Mouse (Mus musculus) limb, embryonic 15.5 days (tissue): ENCODE results near the gene Ndufv1. TPM values are rescaled to one million over a fixed set of nuclear protein-coding genes. Genes with fewer than 3 reads are reported as not detected.

Experiments
- ATAC-seq: fragments of 200-750 bp; cut with Nextera tagmentation; 2 replicates; pipeline ENCODE4 v1.8.0; 2017; ENCODE audit warnings: low read depth, moderate TSS enrichment; ENCODE audit not compliant: insufficient number of reproducible peaks, low FRiP score, low TSS enrichment
- H3K27ac ChIP-seq: fragments of 300-500 bp; sonication (generic); 2 replicates; pipeline ENCODE4 v1.5.1; 2015; ENCODE audit warnings: moderate library complexity, mild to moderate bottlenecking, inconsistent platforms
- H3K27me3 ChIP-seq: fragments of 300-500 bp; sonication (generic); 2 replicates; pipeline ENCODE4 v1.6.1; 2015; ENCODE audit warnings: inconsistent platforms
- H3K36me3 ChIP-seq: fragments of 300-500 bp; sonication (generic); 2 replicates; pipeline ENCODE4 v1.6.1; 2015; ENCODE audit warnings: inconsistent platforms
- H3K4me1 ChIP-seq: fragments of 300-500 bp; sonication (generic); 2 replicates; pipeline ENCODE4 v1.6.1; 2015; ENCODE audit warnings: inconsistent platforms
- H3K4me2 ChIP-seq: fragments of 300-500 bp; sonication (generic); 2 replicates; pipeline ENCODE4 v1.6.1; 2015; ENCODE audit warnings: mild to moderate bottlenecking, inconsistent platforms
- H3K4me3 ChIP-seq: fragments of 300-500 bp; sonication (generic); 2 replicates; pipeline ENCODE4 v1.5.1; 2015; ENCODE audit warnings: mild to moderate bottlenecking, inconsistent platforms
- H3K9ac ChIP-seq: fragments of 300-500 bp; sonication (generic); 2 replicates; pipeline ENCODE4 v1.6.1; 2015; ENCODE audit warnings: inconsistent platforms
- H3K9me3 ChIP-seq: fragments of 300-500 bp; sonication (generic); 2 replicates; pipeline ENCODE4 v1.6.1; 2016; ENCODE audit warnings: inconsistent platforms
- WGBS: fragments of 180-500 bp; shearing (Covaris S2); methylation state at CpG from one replicate; pipeline ENCODE4 v1.1.7; 2015; 5-methylcytosine and 5-hydroxymethylcytosine counted together
- polyA plus RNA-seq: library from polyadenylated mRNA; unstranded; fragments of >200 nt; fragmentation: Nextera tagmentation; extraction: Ambion mirVana; gene quantifications from 2 replicates; pipeline ENCODE4 v1.2.1, GENCODE M21; 2015

Ndufv1 gene
- polyA plus RNA-seq, 1 experiment from 2014 or later = 193 TPM

- no peaks in the 10 kb centered on the region for H3K36me3 ChIP-seq
- ATAC-seq = no peak
Observed at GRCm38 (mm10) chr19:3998335-3998734, 14.3 kb downstream of the Ndufv1 start.

GRCm38 (mm10) chr19:3997231-3997630, 15.4 kb downstream of the Ndufv1 start:
- Histone ChIP-seq H3K9ac (no peak overlapping the region), H3K9me3 (no peaks in the 10 kb centered on the region), H3K27me3 (no peaks in the 10 kb centered on the region; the same call in 1 of the 2 replicates), H3K4me2 (no peak overlapping the region), H3K4me3 (no peak overlapping the region), H3K27ac (no peak overlapping the region), H3K4me1 (peaks cover 25% of the 10 kb centered on the region), H3K36me3 (no peaks in the 10 kb centered on the region)
- 53% methylated on average over 8 of the region's 8 CpGs for WGBS
- no peak for ATAC-seq

More at GRCm38 (mm10) chr19:3998335-3998734, 14.3 kb downstream of the Ndufv1 start:
- Histone ChIP-seq H3K4me2 (no peak overlapping the region), H3K4me1 (peaks cover 25% of the 10 kb centered on the region), H3K9ac (no peak overlapping the region), H3K27me3 (no peaks in the 10 kb centered on the region; the same call in 1 of the 2 replicates), H3K4me3 (no peak overlapping the region), H3K27ac (no peak overlapping the region), H3K9me3 (no peaks in the 10 kb centered on the region)
- WGBS = 74% methylated on average over 8 of the region's 8 CpGs

DNA sequence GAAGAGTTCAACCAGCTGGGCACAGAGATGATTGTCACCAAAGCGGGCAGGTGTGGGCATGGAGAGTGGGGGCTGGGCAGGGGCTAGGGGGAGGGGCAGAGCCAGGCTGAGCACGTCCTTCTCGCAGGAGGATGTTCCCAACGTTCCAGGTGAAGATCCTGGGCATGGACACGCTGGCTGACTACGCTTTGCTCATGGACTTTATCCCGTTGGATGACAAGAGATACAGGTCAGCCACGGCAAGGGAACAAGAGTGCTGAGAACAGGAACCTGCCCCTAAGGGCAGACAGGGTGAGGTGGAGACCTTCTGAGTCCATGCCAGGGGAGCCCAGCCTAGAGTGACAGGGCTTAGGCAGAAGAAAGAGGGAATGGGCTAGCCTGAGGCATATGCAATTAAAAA, 15.9 kb downstream of the Ndufv1 start:
- no peak overlapping the region for H3K9ac ChIP-seq
- ATAC-seq = no peak
- H3K27me3 ChIP-seq = no peaks in the 10 kb centered on the region; the same call in 1 of the 2 replicates
- 79% methylated on average over 8 of the region's 8 CpGs for WGBS
- H3K36me3 ChIP-seq = no peaks in the 10 kb centered on the region
- no peak overlapping the region for H3K27ac ChIP-seq
- H3K4me2 ChIP-seq = no peak overlapping the region
- peaks cover 22% of the 10 kb centered on the region for H3K4me1 ChIP-seq
- H3K4me3 ChIP-seq = no peak overlapping the region
- H3K9me3 ChIP-seq = no peaks in the 10 kb centered on the region

GRCm38 (mm10) chr19:3996106-3996505, 16.5 kb downstream of the Ndufv1 start:
- Histone ChIP-seq H3K27ac (no peak overlapping the region), H3K4me2 (no peak overlapping the region), H3K36me3 (no peaks in the 10 kb centered on the region), H3K4me1 (peaks cover 16% of the 10 kb centered on the region), H3K4me3 (no peak overlapping the region), H3K27me3 (no peaks in the 10 kb centered on the region; the same call in 1 of the 2 replicates), H3K9me3 (no peaks in the 10 kb centered on the region), H3K9ac (no peak overlapping the region)
- WGBS = 64% methylated on average over 7 of the region's 7 CpGs
- no peak for ATAC-seq

DNA sequence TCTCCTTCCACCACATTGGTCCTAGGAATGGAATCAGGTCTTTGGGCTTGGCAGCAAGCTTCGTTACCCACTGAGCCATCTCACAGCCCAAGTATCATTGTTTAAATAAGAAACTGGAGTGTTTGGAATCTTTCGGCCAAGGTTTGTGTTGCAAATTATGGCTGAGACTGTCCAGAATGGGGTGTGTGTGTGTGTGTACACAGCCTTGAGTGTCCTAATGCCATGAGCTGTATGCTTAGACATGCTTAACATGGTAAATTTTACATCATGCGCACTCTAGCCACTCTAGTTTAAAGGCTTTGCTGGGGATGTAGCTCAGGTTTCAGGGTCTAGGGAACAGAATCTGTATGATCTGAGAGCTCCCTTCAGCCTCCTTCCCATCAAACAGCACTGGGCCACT, 17.1 kb downstream of the Ndufv1 start:
- Histone ChIP-seq H3K9ac (no peak overlapping the region), H3K4me2 (no peak overlapping the region), H3K4me3 (no peak overlapping the region), H3K27ac (no peak overlapping the region), H3K9me3 (no peaks in the 10 kb centered on the region), H3K4me1 (peaks cover 11% of the 10 kb centered on the region), H3K27me3 (no peaks in the 10 kb centered on the region; the same call in 1 of the 2 replicates), H3K36me3 (no peaks in the 10 kb centered on the region)
- WGBS = 75% methylated on average over 3 of the region's 3 CpGs
- ATAC-seq = no peak

DNA sequence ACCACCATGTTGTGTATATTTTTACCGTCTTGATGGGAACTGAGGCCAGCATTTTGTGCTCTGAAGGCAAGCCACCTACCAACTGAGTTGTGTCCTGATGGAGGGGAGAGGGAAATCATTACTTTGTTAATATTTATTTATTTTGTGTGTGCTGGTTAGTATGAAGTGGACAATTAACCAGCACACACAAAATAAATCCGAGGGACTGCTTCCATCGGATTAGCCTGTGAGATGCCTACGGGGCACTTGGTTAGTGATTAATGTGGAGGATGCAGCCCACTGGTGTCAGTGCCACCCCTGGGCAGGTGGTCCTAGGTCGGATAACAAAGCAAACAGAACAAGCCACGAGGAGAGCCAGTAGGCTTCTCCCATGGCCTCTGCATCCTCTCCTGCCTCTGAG, 17.7 kb downstream of the Ndufv1 start:
- no peak for ATAC-seq
- Histone ChIP-seq H3K27ac (no peak overlapping the region), H3K27me3 (no peaks in the 10 kb centered on the region; the same call in 1 of the 2 replicates), H3K9me3 (no peaks in the 10 kb centered on the region), H3K4me2 (no peak overlapping the region), H3K4me3 (no peak overlapping the region), H3K36me3 (no peaks in the 10 kb centered on the region), H3K9ac (no peak overlapping the region), H3K4me1 (peaks cover 11% of the 10 kb centered on the region)
- WGBS = 62% methylated on average over 6 of the region's 6 CpGs

DNA sequence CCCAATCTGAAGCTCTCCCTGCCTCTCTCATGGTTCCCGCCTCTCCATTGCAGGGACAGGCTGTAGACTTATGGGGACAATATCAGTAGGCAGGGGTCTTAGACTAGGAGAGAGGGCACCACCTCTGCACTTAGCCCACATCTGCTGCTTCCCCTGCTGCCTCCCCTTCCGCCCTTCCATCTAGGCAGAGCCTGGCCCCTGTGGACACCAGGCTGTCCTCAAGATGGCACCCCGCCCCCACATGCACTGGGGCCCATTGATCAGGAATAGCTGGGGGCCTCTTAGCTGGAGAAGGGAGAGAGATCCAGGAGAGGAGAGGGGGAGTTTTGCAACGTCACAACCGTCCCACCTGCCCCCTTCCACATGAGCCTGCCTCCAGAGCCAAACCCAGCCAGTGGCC, 20.2 kb downstream of the Ndufv1 start, which contains the start of gene Tbx10:
Tbx10 (plus strand) TSS at position 337 of the 400 bp plus-strand sequence.
- H3K9me3 ChIP-seq = no peaks in the 10 kb centered on the region
- no peaks in the 10 kb centered on the region; the same call in 1 of the 2 replicates for H3K27me3 ChIP-seq
- ATAC-seq = no peak
- H3K4me3 ChIP-seq = no peak within 1 kb of the TSS
- no peaks in the 10 kb centered on the region for H3K4me1 ChIP-seq
- H3K4me2 ChIP-seq = no peak within 1 kb of the TSS
- no peak within 1 kb of the TSS for H3K27ac ChIP-seq
- 41% methylated on average over 5 of the region's 5 CpGs for WGBS
- no peak within 1 kb of the TSS for H3K9ac ChIP-seq
- no peaks in the 10 kb centered on the region for H3K36me3 ChIP-seq

DNA sequence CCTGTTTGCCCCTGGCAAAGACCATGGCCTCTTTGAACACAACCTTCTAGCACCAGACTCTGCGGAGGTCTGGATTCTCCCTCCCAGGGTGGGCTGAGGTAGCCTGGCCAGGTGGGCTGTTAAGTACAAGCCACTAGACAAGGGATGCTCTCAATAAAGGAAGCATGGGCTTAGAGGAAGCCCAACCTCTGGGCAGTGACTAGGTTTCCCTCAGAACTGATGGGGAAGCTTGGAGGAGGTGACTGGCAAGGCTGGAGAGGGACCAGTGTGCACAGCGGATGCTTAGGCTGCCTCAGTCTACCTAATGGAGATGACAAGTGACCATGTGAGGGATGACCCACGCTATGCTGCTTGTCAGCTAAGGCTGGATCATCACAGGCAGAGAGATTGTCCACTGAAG, 20.6 kb downstream of the Ndufv1 start:
- no peaks in the 10 kb centered on the region for H3K9me3 ChIP-seq
- peaks cover 2% of the 10 kb centered on the region for H3K4me1 ChIP-seq
- H3K27ac ChIP-seq = no peak overlapping the region
- no peak for ATAC-seq
- H3K27me3 ChIP-seq = no peaks in the 10 kb centered on the region; the same call in 1 of the 2 replicates
- WGBS = 78% methylated on average over 3 of the region's 3 CpGs
- H3K36me3 ChIP-seq = no peaks in the 10 kb centered on the region
- H3K4me2 ChIP-seq = no peak overlapping the region
- no peak overlapping the region for H3K4me3 ChIP-seq
- H3K9ac ChIP-seq = no peak overlapping the region

GRCm38 (mm10) chr19:3991562-3991961, 21.0 kb downstream of the Ndufv1 start:
- Histone ChIP-seq H3K9me3 (no peaks in the 10 kb centered on the region), H3K4me2 (no peak overlapping the region), H3K4me1 (peaks cover 6% of the 10 kb centered on the region), H3K9ac (no peak overlapping the region), H3K27ac (no peak overlapping the region), H3K27me3 (no peaks in the 10 kb centered on the region; the same call in 1 of the 2 replicates), H3K36me3 (no peaks in the 10 kb centered on the region), H3K4me3 (no peak overlapping the region)
- no peak for ATAC-seq
- 96% methylated on average over 3 of the region's 3 CpGs for WGBS

DNA sequence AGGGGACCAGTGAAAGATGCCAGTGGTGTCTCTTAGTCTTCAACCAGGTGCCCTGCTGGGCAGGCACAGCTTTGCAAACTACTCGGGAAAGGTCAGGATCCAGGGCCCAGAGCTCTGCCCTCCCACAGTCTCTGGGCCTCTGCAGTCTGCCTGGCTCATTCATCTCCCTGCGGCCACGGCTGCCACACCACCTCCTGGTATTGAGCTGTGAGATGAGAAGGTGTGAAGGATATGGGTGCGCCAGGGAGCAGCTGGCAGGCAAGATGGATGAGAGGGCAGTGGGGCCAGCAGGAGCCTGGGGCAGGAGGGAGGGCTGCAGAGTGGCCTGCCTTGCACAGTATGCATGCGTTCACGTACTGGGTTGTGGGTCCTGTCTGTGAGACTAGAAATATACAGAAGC, 21.8 kb downstream of the Ndufv1 start:
- WGBS = 23% methylated on average over 6 of the region's 6 CpGs
- Histone ChIP-seq H3K36me3 (no peaks in the 10 kb centered on the region), H3K27me3 (no peaks in the 10 kb centered on the region; the same call in 1 of the 2 replicates), H3K4me3 (no peak overlapping the region), H3K9me3 (no peaks in the 10 kb centered on the region), H3K4me2 (no peak overlapping the region), H3K9ac (no peak overlapping the region), H3K27ac (no peak overlapping the region), H3K4me1 (peaks cover 14% of the 10 kb centered on the region)
- ATAC-seq = no peak

GRCm38 (mm10) chr19:3988750-3989149, 23.9 kb downstream of the Ndufv1 start:
- Histone ChIP-seq H3K27ac (no peak overlapping the region), H3K4me3 (no peak overlapping the region), H3K4me2 (no peak overlapping the region), H3K9ac (no peak overlapping the region), H3K9me3 (no peaks in the 10 kb centered on the region), H3K4me1 (peaks cover 15% of the 10 kb centered on the region), H3K36me3 (no peaks in the 10 kb centered on the region), H3K27me3 (no peaks in the 10 kb centered on the region)
- no peak for ATAC-seq
- WGBS = 87% methylated on average over 4 of the region's 4 CpGs

DNA sequence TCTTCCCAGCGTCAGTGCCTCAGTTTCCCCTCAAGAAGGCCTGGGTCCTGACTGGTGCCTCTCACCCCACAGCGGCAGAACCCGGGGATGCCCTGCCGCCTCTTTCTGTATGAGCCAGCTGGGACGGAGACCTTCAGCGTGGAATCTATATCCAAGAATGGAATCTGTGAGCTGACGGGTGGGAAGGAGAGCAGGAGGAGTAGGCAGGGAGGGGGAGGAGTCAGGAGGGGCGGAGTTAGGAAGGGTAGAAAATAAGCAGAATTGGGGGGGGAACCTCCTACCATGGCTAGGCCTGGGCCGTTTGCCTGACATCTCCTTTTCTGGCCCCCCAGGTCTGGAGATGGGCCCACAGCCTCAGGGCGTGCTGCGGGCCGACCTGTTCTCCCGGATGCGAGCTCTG, 24.5 kb downstream of the Ndufv1 start:
- 79% methylated on average over 14 of the region's 14 CpGs for WGBS
- no peak overlapping the region for H3K4me3 ChIP-seq
- H3K9ac ChIP-seq = no peak overlapping the region
- no peaks in the 10 kb centered on the region for H3K9me3 ChIP-seq
- H3K4me1 ChIP-seq = peaks cover 15% of the 10 kb centered on the region
- ATAC-seq = no peak
- H3K27me3 ChIP-seq = no peaks in the 10 kb centered on the region
- H3K27ac ChIP-seq = no peak overlapping the region
- H3K36me3 ChIP-seq = no peaks in the 10 kb centered on the region
- H3K4me2 ChIP-seq = no peak overlapping the region

DNA sequence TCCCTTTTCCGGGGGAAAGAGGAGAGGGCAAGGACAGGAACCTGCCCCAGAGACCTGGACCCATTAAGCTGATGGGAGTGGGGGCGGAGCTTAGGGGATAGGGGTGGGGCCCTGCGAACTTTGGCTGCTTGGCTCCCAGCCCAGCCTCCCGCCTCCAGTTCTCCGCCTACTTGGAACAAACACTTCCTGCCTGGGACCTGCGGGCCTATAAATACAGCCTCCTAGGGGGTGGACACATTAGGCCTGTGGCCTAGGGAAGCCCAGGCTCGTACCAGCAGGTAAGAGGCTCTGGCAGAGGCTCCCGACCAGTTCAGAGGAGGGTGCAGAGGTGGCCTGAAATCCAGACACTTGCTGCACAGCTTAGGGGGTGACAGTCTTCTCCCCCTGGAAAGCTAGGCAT, 26.3 kb downstream of the Ndufv1 start, which contains the start of gene Acy3:
Acy3 (plus strand) TSS at position 237 of the 400 bp plus-strand sequence.
- H3K9ac ChIP-seq = no peak within 1 kb of the TSS
- H3K27ac ChIP-seq = peak within 1 kb of the TSS; percentile 68
- no peaks in the 10 kb centered on the region for H3K27me3 ChIP-seq
- no peaks in the 10 kb centered on the region for H3K36me3 ChIP-seq
- no peaks in the 10 kb centered on the region for H3K9me3 ChIP-seq
- no peak within 1 kb of the TSS for H3K4me3 ChIP-seq
- H3K4me1 ChIP-seq = peaks cover 15% of the 10 kb centered on the region
- peak within 1 kb of the TSS; percentile 36 for H3K4me2 ChIP-seq
- peak; percentile 46; the same call in 1 of the 2 replicates for ATAC-seq
- 8% methylated on average over 8 of the region's 8 CpGs for WGBS
